Mouse (Mus musculus): ENCODE measurements at regions not wholly inside any gene's neighbourhood (a gene's known extent, or its start where the extent isn't known, plus 50 kb on each side); places are given as distances from the start of the nearest gene placed in this dataset.

DNA sequence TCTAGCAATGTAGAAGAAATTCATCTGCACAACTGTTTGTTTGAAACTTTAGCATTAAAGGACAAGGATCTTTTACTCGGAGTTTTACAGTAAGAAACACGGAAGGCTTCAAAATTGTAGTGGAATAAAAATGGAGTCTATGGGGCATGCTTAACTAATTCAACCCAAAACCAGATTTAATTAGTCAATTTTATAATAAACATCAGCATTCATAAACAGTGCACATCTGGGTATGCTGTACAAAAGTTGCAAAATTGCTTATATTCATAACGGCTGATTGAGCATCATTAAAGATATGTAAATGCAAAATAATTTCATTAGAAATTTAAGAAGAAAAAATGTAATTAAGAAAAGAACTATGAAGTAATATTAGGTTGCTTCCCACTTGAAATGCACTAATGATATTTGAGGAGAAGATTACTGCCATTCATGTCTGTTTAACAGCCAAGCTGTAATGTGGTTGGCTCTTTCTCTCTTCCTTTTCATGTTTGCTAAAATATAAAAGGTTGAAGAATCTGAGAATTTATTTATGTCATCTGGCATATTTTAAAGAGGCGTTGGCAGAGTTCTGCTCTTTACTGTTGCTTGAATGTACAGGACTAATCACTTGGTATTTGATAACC is 1037.3 kb downstream of the Fam181b start:
- DNase-seq (ENCODE audit: low spot score), result no peak

GRCm38 (mm10) chr7:94123781-94124180 is 1044.1 kb downstream of the Fam181b start:
- no peak for DNase-seq (ENCODE audit: low spot score)

DNA sequence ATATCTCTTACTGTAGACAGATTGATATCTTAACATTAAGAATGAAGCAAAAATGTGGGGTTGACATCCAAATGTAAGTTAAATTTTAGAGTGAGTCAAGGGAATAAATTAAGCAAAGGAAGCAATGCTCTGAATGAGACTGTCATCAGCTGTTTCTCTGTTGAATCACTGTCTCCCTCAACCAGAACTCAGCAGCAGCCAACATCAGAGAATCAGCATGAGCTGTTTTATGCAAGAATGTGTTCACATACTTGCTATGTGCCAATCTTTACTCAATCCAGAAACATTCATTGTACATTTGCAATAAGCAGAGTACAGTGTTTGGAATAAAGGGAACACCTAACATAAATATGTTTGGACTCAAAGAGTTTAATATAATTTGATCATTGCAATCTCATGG is 1074.6 kb downstream of the Fam181b start:
- DNase-seq (ENCODE audit: low spot score), result no peak

- no peak for DNase-seq (ENCODE audit: low spot score)
These were observed 1075.8 kb downstream of the Fam181b start for GRCm38 (mm10) chr7:94155458-94155857.

- peak; percentile 1 for DNase-seq (ENCODE audit: low spot score)
These were observed 1100.4 kb downstream of the Fam181b start for GRCm38 (mm10) chr7:94180027-94180426.

- DNase-seq (ENCODE audit: low spot score), result no peak
These were observed 1132.7 kb downstream of the Fam181b start for GRCm38 (mm10) chr7:94212341-94212740.

- DNase-seq (ENCODE audit: low spot score), result no peak
These were observed 1147.8 kb downstream of the Fam181b start for GRCm38 (mm10) chr7:94227482-94227881.

GRCm38 (mm10) chr7:94233653-94234052 is 1154.0 kb downstream of the Fam181b start:
- no peak for DNase-seq (ENCODE audit: low spot score)

DNA sequence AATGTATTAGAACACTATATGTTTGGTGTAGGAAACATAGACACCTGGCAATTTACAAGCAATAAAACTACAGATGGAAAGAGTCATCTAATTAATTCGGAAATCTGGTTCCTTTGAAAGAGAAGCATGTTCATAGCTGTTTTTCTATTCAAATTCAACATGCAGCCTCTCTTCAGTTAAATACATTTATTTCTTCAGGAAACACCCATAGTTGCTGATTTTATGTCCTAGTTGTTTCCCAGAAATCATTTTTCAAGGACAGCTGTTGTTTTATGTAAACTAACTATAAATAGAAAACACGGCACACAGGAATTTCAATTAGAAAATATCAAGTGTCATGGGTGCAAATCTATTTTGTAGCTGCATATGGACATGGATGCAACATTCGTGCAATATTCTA is 1169.8 kb downstream of the Fam181b start:
- no peak for DNase-seq (ENCODE audit: low spot score)

DNA sequence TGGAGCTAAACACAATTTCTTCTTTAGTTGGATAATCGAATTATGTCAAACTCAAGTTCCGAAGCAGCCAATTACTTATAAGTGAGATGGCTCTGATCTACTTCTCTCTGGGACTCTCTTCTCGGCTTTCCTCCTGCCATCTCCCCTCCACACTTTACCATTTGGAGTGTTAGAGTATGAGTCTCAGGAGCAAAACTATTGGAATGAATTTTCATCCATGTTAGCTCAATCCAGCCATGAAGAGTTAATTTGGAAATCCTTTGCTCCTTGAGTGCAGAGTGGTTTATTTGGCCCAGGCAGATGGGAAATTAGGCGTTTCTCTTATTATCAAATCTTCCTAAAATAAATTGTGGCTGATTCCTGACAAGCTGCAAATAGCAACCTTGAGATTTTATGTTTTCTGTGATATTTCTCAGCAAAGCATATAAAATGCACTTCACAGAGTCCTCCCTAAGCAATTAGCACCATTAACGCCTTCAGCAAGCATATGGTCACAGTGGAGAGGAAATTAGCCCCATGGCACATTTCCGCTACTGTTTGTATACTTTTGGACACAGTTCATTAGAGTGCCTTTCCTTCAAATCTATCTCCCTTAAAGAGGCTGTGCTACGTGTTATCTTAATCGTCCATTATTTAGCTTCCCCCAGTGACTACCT is 1189.1 kb downstream of the Fam181b start:
- no peak for DNase-seq (ENCODE audit: low spot score)

DNA sequence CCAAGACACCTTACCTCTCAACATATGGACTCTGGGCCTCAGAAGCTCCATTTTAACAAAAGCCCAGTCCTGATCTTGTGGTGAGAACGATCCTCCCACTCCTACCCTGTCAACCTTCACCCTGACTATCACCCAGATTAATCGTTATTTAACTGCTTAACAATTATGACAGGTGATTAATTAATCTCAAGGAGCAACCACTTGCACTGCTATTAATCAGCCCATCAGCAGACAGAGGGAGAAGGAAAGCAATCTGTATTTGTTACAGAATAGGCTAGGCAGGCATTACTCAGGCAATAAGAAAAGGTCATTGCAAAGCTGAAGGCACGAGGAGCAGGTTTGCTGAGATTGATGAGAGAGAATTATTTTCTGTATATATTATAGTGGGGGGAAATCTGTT is 1201.9 kb downstream of the Fam181b start:
- no peak for DNase-seq (ENCODE audit: low spot score)

DNA sequence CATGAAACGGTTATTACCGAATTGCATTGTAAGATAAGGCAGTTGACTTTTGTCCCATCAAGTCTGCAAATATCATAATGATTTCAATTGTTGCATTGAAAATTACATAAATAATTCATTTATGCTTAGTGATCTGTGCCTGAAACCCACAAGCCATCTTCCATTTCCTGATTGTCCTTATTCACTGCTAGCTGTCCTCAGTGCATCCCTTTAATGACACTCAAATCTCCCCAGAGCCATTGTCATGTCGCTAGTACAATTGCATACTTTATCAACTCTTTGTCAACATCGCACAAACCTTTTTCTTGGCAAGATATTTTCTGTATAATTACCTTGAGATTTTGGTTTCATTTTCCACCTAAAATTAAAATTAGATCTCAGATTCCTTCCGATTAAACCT is 1202.3 kb downstream of the Fam181b start:
- DNase-seq (ENCODE audit: low spot score), result no peak

DNA sequence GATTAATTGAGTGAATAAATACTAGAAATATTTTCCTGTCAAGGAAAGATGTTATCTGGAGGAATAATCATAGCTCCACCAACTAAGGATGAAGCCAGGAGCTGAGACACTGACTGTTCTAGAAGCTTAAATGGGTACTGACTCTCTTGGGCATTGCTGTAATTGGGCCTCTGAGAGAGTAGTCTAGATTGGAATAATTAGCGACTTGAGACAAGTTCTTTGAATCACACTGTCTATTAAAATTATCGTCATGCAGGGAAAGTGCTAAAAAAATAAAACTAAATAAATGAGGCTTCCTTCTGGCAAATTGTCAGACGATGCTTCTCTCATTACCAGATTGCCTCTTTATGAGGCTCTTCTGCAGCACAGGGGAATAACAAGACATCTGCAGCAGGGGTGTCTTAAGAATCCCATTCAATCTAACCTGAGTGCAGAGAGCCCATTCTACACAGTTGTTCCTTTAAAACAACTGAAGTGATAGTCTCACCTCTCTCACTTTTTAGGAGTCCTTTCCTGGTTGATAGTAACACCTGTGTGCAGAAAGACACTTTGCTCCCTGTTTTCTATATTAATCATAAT is 1203.5 kb downstream of the Fam181b start:
- DNase-seq (ENCODE audit: low spot score), result no peak

DNA sequence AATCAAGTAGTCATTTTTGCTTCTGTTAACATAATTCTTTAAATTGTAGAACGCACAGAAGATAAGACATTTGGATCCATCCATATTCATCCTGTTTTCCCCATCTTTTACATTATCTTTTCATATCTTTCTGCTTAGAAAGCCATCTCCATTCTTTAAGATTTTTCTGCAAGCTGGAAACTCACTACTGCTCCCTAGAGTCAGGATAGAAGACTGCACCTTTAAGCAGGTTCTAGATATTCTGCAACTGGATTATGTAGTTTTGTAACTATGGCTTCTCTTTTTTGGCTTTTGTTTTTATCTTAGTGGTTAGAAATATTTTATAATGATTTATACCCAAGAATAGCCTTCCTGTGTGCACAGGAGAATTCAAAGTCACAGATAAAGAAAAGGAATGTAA is 1225.9 kb downstream of the Fam181b start:
- no peak for DNase-seq (ENCODE audit: low spot score)

GRCm38 (mm10) chr7:94314983-94315642 is 1235.4 kb downstream of the Fam181b start:
- DNase-seq (ENCODE audit: low spot score), result no peak

- DNase-seq (ENCODE audit: low spot score), result no peak
These were observed 1252.9 kb downstream of the Fam181b start for GRCm38 (mm10) chr7:94332601-94333000.
